Mouse (Mus musculus) embryonic facial prominence, embryonic 15.5 days (tissue): Measurements from ENCODE around the gene Cyp4a12b. TPM values are rescaled to one million over a fixed set of nuclear protein-coding genes. Genes with fewer than 3 reads are reported as not detected.
"Not testable (repeated sequence)": the region's sequence is repeated elsewhere in the genome, so short reads cannot be mapped to it uniquely, and the experiment has no call there.

Source experiments
- ATAC-seq: fragments of 200-750 bp; cut with Nextera tagmentation; 2 replicates; pipeline ENCODE4 v1.8.0; 2017; ENCODE audit warnings: low read depth, moderate TSS enrichment; ENCODE audit not compliant: insufficient number of reproducible peaks, low FRiP score, low TSS enrichment
- H3K27ac ChIP-seq: fragments of 300-500 bp; sonication (generic); replicated peaks from 2 replicates; pipeline ENCODE4 v1.5.1; 2015; ENCODE audit warnings: mild to moderate bottlenecking, inconsistent platforms
- H3K27me3 ChIP-seq: fragments of 300-500 bp; sonication (generic); 2 replicates; pipeline ENCODE4 v1.6.1; 2015; ENCODE audit warnings: inconsistent platforms
- H3K36me3 ChIP-seq: fragments of 300-500 bp; sonication (generic); 2 replicates; pipeline ENCODE4 v1.6.1; 2015; ENCODE audit warnings: mild to moderate bottlenecking, inconsistent platforms
- H3K4me1 ChIP-seq: fragments of 300-500 bp; sonication (generic); 2 replicates; pipeline ENCODE4 v1.6.1; 2015; ENCODE audit warnings: inconsistent platforms
- H3K4me2 ChIP-seq: fragments of 300-500 bp; sonication (generic); replicated peaks from 2 replicates; pipeline ENCODE4 v1.6.1; 2015; ENCODE audit warnings: mild to moderate bottlenecking, inconsistent platforms
- H3K4me3 ChIP-seq: fragments of 300-500 bp; sonication (generic); replicated peaks from 2 replicates; pipeline ENCODE4 v1.5.1; 2015; ENCODE audit warnings: mild to moderate bottlenecking, inconsistent platforms
- H3K9ac ChIP-seq: fragments of 300-500 bp; sonication (generic); 2 replicates; pipeline ENCODE4 v1.6.1; 2015; ENCODE audit warnings: inconsistent platforms
- H3K9me3 ChIP-seq: fragments of 300-500 bp; sonication (generic); replicated peaks from 2 replicates; pipeline ENCODE4 v1.6.1; 2016; ENCODE audit warnings: inconsistent platforms
- WGBS: fragments of 180-500 bp; shearing (Covaris S2); methylation state at CpG from one replicate; pipeline ENCODE4 v1.1.7; 2015; 5-methylcytosine and 5-hydroxymethylcytosine counted together
- polyA plus RNA-seq: library from polyadenylated mRNA; unstranded; fragments of >200 nt; fragmentation: Nextera tagmentation; extraction: Ambion mirVana; gene quantifications from 2 replicates; pipeline ENCODE4 v1.2.1, GENCODE M21; 2015

The Cyp4a12b gene
- 2.3 and 5.3 TPM in 2 replicates for polyA plus RNA-seq

DNA sequence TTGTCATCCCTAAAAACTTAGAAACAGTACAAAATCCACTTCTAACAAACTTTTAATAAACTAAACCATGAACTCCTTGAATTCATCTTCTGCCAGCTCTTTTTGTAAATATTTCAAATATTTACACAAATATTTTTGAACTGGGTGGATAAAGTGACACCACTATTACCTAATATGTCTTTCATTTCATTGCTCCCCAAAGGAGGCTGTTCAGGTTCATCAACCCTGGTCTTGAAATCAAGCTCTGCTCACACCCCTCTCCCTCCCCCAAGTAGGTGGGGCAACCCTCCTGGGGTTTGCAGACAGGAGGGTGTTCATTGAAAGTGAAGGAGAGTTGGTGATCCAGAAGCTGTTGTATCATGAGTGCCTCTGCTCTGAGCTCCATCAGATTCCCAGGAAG, at the start of gene Cyp4a12b:
TSS of gene Cyp4a12b (plus strand) at position 301 of the 400 bp plus-strand sequence.
- not testable (repeated sequence) for H3K4me2 ChIP-seq, H3K9ac ChIP-seq, H3K4me3 ChIP-seq, ATAC-seq, H3K36me3 ChIP-seq, H3K27me3 ChIP-seq, H3K9me3 ChIP-seq, H3K4me1 ChIP-seq, H3K27ac ChIP-seq

DNA sequence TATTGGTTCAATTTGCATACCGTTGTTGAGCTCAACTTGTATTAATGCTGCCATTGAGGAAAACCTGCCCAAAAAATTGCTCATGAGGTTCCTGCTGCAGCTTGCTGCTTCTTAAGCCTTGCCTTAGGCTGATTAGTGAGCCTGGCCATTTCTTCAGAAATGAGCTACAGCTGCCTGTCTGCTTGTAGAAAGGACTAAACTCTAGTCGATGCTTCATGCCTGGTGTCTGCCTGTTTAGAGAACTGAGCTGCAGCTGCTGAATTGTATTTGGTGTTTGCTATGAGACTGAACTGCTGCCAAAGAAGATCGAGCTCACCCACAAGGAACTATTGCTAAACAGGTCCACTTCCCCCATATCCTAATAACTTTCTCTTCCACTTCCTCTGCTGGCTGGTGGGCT, 45.8 kb upstream of the Cyp4a12b start:
- not testable (repeated sequence) for H3K4me3 ChIP-seq, H3K9me3 ChIP-seq, H3K27ac ChIP-seq, ATAC-seq, H3K4me2 ChIP-seq, H3K9ac ChIP-seq, H3K4me1 ChIP-seq, H3K36me3 ChIP-seq, H3K27me3 ChIP-seq
- 73% methylated on average over 3 of the region's 3 CpGs for WGBS

DNA sequence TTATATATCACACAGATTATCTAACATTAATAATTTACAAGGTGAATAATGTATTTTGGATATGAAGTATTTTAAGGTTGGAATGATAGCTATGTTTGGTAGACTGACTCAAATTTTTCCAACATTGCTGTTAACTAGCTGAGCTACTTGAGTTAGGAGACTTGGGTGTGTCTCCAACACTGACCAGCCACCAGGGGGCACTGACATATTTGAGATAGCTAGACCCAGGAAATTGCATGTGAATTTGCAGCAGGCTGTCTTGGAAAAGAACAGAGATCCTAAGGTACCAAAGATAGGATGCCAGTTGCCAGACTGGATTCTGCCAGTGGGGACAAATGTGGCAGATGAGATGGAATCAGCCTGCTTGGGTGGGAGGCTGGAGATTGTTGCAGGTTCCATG, 43.4 kb upstream of the Cyp4a12b start:
- not testable (repeated sequence) for H3K36me3 ChIP-seq, H3K4me1 ChIP-seq, H3K4me2 ChIP-seq, H3K27me3 ChIP-seq, ATAC-seq, H3K27ac ChIP-seq, H3K4me3 ChIP-seq, H3K9ac ChIP-seq, H3K9me3 ChIP-seq

DNA sequence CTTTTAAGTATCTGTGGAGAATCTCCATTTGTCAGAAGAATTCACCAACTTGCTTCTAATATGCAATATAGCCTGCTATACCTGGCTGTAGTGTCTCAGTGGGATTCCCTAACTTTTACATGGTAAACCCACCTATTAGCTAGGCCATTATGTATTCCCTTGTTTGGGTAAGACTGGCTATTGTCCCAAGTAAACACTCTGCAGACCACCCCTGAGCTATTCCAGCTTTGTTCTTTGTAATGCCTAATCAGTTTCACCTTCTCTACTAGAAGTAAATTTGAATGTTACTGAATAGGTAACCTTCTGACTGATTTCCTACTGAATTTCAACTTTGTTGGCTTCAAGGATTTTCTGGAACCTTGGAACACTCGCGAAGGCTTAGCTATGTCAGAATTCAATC, 15.2 kb upstream of the Cyp4a12b start:
- WGBS: 72% methylated on average over 2 of the region's 2 CpGs
- H3K4me2 ChIP-seq, H3K9me3 ChIP-seq, H3K27ac ChIP-seq, H3K27me3 ChIP-seq, H3K9ac ChIP-seq, ATAC-seq, H3K4me3 ChIP-seq, H3K36me3 ChIP-seq, H3K4me1 ChIP-seq: not testable (repeated sequence)

DNA sequence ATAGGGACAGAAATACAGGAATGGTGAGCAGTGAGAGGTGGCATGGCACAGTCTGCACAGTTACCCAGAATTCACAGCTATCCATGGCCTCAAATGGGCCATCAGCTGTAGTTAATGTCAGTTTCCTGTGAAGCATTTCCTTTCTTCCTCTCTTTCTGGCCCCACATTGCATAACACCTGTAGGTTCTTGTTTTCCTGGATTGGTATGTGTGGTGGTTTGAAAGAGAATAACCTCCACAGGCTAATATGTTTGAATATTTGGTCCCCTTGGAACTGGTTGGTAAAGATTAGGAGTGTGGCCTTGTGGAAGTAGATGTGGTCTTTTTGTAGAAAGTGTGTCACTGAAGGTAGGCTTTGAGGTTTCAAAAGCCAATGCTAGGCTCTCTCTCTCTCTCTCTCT, 14.5 kb upstream of the Cyp4a12b start:
- ATAC-seq, H3K27me3 ChIP-seq, H3K4me2 ChIP-seq, H3K4me3 ChIP-seq, H3K9ac ChIP-seq, H3K27ac ChIP-seq, H3K36me3 ChIP-seq, H3K9me3 ChIP-seq, H3K4me1 ChIP-seq: not testable (repeated sequence)

DNA sequence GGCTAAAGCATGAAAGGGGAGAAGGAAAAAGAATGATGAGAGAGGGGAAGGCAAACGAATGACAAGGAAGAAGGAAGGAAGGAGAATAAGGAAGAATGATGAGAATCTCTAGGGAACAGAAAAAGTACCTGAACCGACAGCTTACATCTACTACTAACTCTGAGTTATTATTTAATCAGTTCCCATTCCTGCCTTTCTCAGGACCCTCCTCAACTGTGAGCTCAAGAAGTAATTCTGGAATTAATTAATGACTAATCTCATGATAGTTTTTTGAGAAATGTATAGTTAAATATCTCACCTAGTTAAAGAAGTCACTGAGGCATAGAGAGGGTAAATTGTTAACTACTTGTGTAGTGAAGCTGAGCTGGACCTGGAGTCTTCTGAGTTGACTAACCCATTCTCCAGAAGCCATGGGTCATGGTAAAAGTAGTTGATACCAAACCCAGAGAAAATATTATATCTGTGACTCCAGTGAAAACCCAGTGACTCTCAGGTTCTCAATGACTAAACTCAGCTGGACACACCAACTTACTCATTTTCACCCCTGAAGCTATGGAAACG, 39.2 kb downstream of the Cyp4a12b start:
- no peaks in the 10 kb centered on the region for H3K27me3 ChIP-seq
- H3K9ac ChIP-seq: no peak overlapping the region
- no peak overlapping the region for H3K4me2 ChIP-seq
- no peak overlapping the region for H3K4me3 ChIP-seq
- no peak overlapping the region for H3K27ac ChIP-seq
- 62% methylated on average over 3 of the region's 3 CpGs for WGBS
- H3K9me3 ChIP-seq: no peaks in the 10 kb centered on the region
- no peaks in the 10 kb centered on the region for H3K4me1 ChIP-seq
- no peaks in the 10 kb centered on the region for H3K36me3 ChIP-seq
- ATAC-seq: no peak

DNA sequence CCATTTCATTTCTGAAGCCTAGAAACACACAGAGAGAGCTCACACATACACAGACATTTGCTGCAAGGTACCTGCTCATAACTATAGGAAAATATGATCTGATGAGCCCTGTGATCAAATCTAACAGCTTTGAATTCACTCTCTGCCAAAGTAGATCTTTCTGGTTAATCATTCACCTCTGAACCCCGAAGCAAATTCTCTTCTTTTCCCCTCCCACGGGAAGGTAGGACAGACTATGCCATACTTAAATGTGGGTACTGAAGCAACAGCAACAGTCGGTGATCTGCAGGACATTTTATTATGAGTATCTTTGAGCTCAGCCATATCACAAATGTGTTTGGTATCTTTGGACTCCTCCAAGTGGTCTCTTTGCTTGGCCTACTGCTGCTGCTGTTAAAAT, 40.9 kb downstream of the Cyp4a12b start, which contains the start of gene Cyp4a30b:
TSS of gene Cyp4a30b (plus strand) at position 301 of the 400 bp plus-strand sequence.
- Histone ChIP-seq H3K27ac (no peak within 1 kb of the TSS), H3K36me3 (no peaks in the 10 kb centered on the region), H3K4me2 (no peak within 1 kb of the TSS), H3K9ac (no peak within 1 kb of the TSS), H3K4me3 (no peak within 1 kb of the TSS), H3K4me1 (no peaks in the 10 kb centered on the region), H3K9me3 (no peaks in the 10 kb centered on the region), H3K27me3 (no peaks in the 10 kb centered on the region)
- 83% methylated on average over 3 of the region's 3 CpGs for WGBS
- no peak for ATAC-seq

DNA sequence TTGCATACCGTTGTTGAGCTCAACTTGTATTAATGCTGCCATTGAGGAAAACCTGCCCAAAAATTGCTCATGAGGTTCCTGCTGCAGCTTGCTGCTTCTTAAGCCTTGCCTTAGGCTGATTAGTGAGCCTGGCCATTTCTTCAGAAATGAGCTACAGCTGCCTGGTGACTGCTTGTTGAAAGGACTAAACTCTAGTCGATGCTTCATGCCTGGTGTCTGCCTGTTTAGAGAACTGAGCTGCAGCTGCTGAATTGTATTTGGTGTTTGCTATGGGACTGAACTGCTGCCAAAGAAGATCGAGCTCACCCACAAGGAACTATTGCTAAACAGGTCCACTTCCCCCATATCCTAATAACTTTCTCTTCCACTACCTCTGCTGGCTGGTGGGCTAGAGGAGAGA, 62.2 kb downstream of the Cyp4a12b start:
- not testable (repeated sequence) for H3K9me3 ChIP-seq, H3K27ac ChIP-seq, ATAC-seq, H3K4me1 ChIP-seq, H3K36me3 ChIP-seq, H3K9ac ChIP-seq, H3K27me3 ChIP-seq, H3K4me2 ChIP-seq, H3K4me3 ChIP-seq
- WGBS: 64% methylated on average over 3 of the region's 3 CpGs

DNA sequence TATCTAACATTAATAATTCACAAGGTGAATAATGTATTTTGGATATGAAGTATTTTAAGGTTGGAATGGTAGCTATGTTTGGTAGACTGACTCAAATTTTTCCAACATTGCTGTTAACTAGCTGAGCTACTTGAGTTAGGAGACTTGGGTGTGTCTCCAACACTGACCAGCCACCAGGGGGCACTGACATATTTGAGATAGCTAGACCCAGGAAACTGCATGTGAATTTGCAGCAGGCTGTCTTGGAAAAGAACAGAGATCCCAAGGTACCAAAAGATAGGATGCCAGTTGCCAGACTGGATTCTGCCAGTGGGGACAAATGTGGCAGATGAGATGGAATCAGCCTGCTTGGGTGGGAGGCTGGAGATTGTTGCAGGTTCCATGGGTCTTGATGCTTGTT, 64.6 kb downstream of the Cyp4a12b start:
- H3K9me3 ChIP-seq: not testable (repeated sequence)

DNA sequence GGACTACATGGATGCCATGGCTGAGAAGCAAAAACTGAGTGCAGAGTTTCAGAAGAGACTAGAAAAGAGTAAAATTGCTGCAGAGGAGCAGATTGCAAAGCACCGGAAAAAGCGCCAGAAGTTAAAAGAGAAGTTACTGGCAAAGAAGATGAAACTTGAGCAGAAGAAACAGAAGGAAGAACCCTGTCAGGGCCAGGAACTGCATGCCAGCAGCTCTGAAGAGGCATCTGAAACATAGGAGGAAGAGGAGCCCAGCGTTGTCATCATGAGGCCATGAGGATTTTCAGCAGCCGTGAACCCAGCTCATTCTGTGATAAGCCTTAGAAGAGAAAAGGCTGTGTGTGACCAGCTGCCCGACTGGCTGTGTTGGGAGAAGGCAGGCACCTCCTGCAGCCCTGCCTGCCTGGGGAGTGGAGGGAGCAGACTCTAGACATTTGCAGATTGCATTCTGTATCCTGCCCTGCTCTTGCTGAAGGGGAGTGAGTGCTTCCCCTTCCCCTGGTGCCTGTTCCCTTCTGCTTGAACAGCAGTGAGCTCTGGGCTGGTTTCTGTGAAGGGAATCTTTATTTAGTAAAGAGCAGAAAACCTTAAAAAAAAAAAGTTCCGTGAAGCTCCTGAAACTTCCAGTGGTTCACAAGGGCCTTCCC, 69.7 kb downstream of the Cyp4a12b start:
- WGBS: 72% methylated on average over 6 of the region's 6 CpGs
- H3K9me3 ChIP-seq: no peaks in the 10 kb centered on the region
- H3K27me3 ChIP-seq: no peaks in the 10 kb centered on the region
- H3K27ac ChIP-seq: no peak overlapping the region
- H3K36me3 ChIP-seq: no peaks in the 10 kb centered on the region
- H3K9ac ChIP-seq: no peak overlapping the region
- no peaks in the 10 kb centered on the region for H3K4me1 ChIP-seq
- H3K4me3 ChIP-seq: no peak overlapping the region
- no peak overlapping the region for H3K4me2 ChIP-seq
- ATAC-seq: no peak

More for the DNA sequence above, 64.6 kb downstream of the Cyp4a12b start:
- not testable (repeated sequence) for H3K27me3 ChIP-seq, H3K36me3 ChIP-seq, H3K4me2 ChIP-seq, H3K9ac ChIP-seq, H3K4me3 ChIP-seq, ATAC-seq, H3K27ac ChIP-seq, H3K4me1 ChIP-seq
